Mouse (Mus musculus): ENCODE results near the gene Ifitm10. TPM values are rescaled to one million over a fixed set of nuclear protein-coding genes. Genes with fewer than 3 reads are reported as not detected.
"Not testable (repeated sequence)": the region's sequence is repeated elsewhere in the genome, so short reads cannot be mapped to it uniquely, and the experiment has no call there.

The Ifitm10 gene
- polyA plus RNA-seq, 1 experiment from 2014 or later: 0.63 TPM

DNA sequence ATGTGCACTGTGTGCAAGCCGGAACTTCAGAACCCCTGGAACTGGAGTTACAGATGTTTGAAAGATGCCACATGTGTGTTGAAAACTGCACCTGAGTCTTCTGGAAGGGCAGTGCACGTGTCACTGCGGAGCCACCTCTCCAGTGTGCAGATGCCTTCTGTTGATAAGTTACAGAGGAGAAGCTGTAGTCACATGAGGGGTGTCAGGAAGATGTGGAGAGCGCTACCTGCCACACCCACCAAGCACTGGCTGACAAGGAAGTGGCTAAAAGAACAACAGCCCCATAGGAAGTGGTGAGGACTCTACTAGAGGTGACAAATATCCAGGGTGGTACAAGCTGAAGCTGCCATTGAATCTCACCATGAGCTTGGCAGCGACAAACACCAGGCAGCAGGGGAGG is 19.7 kb downstream of the Ifitm10 start:
- no peaks in the 10 kb centered on the region; the same call in none of the 2 replicates for H3K27me3 ChIP-seq
- 76% methylated on average over 5 of the region's 5 CpGs for WGBS
- H3K4me2 ChIP-seq (replicated peaks): no peak overlapping the region
- no peak overlapping the region for H3K4me3 ChIP-seq
- no peak overlapping the region for H3K27ac ChIP-seq (replicated peaks)
- H3K9me3 ChIP-seq: no peaks in the 10 kb centered on the region
- ATAC-seq (ENCODE audit: low FRiP score, low read depth): no peak
- peaks cover 14% of the 10 kb centered on the region for H3K4me1 ChIP-seq
- no peaks in the 10 kb centered on the region for H3K36me3 ChIP-seq
- H3K9ac ChIP-seq (replicated peaks): no peak overlapping the region

DNA sequence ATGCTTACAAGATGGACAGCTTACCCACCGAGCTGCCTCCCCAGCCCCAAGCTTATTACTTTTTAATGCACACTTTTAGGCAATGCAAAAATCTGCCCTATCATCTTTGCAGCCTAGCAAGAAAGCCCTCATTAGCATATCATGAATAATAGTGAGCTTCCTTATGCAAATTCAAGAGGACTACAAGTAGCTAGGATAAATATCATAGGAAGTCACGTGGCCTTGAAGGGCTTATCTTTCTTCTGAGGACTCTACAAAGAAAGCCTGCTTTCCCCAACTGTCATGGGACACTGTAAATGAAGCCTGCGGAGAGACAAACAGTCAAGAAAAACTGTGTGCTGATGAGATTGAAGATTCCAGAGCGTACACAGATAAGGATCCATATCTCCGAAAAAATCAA is 22.0 kb downstream of the Ifitm10 start:
- Histone ChIP-seq H3K4me1 (peaks cover 14% of the 10 kb centered on the region), H3K27me3 (no peaks in the 10 kb centered on the region; the same call in 1 of the 2 replicates), H3K9me3 (no peaks in the 10 kb centered on the region), H3K4me3 (no peak overlapping the region), H3K9ac (replicated peaks) (no peak overlapping the region), H3K27ac (replicated peaks) (peak overlapping the region; percentile 47), H3K36me3 (no peaks in the 10 kb centered on the region), H3K4me2 (replicated peaks) (no peak overlapping the region)
- 71% methylated on average over 5 of the region's 5 CpGs for WGBS
- no peak for ATAC-seq (ENCODE audit: low FRiP score, low read depth)

DNA sequence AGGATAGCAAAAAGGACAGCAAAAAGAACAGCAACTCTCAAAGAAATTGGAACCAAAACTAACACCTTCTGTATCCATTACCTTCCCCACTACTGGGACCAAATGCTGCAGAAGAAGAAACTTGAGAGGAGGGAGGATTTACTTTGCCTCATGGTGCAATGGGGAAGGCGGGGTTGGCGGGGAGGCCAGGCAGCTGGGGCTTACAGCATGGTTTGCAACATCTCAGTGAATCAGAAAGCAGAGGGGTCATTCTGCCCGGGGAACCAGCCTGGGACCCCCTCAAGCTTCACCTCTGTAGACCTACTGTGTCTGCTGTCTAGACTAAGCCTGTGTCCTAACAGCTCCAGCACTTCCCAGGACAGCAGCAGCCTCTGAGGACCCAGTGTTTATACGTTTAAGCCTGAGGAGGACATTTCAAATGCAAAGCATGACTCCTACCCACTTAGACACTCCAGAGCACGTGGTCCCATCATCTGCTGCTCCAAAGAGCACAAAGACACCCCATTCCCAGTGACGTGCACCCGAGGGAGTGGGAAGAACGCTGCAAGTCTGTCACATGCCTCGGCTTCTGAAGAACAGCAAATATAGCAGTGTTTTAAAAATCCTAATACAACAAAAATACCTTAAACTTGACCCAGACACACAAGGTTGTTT is 24.1 kb downstream of the Ifitm10 start:
- 0 out of 2 replicates have a peak overlapping the region, but pooled peaks have one; percentile 15 for H3K9ac ChIP-seq (replicated peaks)
- H3K4me3 ChIP-seq: no peak overlapping the region
- peaks cover 14% of the 10 kb centered on the region for H3K4me1 ChIP-seq
- H3K27me3 ChIP-seq: no peaks in the 10 kb centered on the region
- WGBS: 24% methylated on average over 9 of the region's 9 CpGs
- H3K27ac ChIP-seq (replicated peaks): peak overlapping the region; percentile 52; the same call in 1 of the 2 replicates
- no peaks in the 10 kb centered on the region for H3K9me3 ChIP-seq
- H3K4me2 ChIP-seq (replicated peaks): peak overlapping the region; percentile 19; the same call in 1 of the 2 replicates
- ATAC-seq (ENCODE audit: low FRiP score, low read depth): peak; percentile 68; the same call in 1 of the 2 replicates
- no peaks in the 10 kb centered on the region for H3K36me3 ChIP-seq

DNA sequence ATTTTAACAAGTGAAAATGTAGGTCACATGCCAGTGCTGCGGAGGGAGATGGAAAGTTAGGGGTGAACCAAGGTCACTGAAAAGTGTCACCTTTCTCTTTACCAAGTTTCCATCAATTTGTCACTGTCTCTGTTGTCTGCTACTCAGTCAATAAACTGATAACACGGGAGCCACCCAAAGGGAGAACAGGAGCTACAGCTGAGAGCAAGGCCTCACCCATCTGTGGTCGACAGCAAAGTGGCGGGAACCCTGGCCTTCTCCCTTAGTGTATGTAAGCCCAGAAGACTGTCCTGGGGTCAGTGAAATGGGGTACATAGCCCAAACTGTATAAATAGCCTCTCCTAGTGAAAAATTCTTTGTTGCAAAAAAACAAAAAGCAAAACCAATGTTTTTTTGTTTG is 26.0 kb downstream of the Ifitm10 start:
- peaks cover 14% of the 10 kb centered on the region for H3K4me1 ChIP-seq
- no peak overlapping the region for H3K9ac ChIP-seq (replicated peaks)
- H3K4me2 ChIP-seq (replicated peaks): no peak overlapping the region
- H3K36me3 ChIP-seq: no peaks in the 10 kb centered on the region
- no peak for ATAC-seq (ENCODE audit: low FRiP score, low read depth)
- no peaks in the 10 kb centered on the region for H3K27me3 ChIP-seq
- H3K4me3 ChIP-seq: no peak overlapping the region
- WGBS: 86% methylated on average over 4 of the region's 4 CpGs
- H3K27ac ChIP-seq (replicated peaks): no peak overlapping the region
- no peaks in the 10 kb centered on the region for H3K9me3 ChIP-seq

DNA sequence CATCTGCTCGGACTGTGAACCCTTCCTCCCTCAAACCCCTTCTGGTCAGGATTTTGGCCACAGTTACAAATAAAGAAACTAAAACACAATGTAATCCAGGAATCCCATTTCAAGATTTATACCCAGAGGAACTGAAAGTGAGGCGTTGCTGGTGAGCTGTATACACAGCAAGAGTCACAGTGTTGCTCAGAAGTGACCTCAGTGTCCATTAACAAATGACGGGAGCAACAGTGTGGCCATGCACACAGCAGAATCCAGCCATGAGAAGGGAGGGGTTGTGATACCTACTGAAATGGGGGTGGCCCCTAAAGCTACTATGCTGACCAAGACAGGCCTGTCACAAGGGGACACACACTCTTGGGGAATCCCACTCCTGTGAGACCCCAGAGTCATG is 31.3 kb downstream of the Ifitm10 start:
- 80% methylated on average over 3 of the region's 3 CpGs for WGBS
- ATAC-seq (ENCODE audit: low FRiP score, low read depth): no peak
- H3K36me3 ChIP-seq: no peaks in the 10 kb centered on the region

DNA sequence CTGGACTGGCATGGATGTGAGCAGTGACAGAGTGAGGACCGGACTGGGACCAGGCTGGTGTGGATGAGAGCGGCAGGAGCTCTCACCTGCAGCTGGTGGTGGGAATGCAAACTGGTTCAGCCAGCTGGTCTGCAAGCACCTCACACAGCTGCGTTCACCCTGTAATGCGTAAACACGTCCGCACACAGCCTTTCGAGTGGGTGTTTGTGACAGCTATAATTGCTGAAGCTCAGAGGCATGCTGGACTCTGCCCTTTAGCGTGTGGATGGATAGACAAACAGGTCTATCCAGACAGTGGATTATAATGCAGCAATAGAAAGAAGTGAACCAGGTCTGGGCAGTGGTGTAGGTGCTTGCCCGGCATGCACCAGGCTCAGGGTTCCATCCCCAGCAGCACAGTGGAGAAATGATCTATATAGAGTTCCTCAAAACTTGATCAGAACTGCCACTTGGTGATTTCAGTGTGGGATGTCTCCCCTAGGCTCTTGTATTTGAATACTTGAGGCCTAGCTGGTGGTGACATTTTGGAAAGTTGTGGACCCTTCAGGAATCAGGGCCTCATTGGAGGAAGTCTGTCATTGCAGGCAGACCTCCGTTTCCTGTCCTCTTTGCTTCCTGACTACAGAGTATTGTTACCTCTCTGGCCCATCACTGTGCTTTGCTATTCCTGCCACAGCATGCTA is 31.8 kb downstream of the Ifitm10 start:
- no peak for ATAC-seq (ENCODE audit: low FRiP score, low read depth)
- H3K36me3 ChIP-seq: no peaks in the 10 kb centered on the region
- WGBS: 85% methylated on average over 10 of the region's 10 CpGs
- H3K4me1 ChIP-seq: no peaks in the 10 kb centered on the region
- H3K9ac ChIP-seq (replicated peaks): no peak overlapping the region
- H3K27me3 ChIP-seq: no peaks in the 10 kb centered on the region
- H3K4me3 ChIP-seq: no peak overlapping the region
- no peaks in the 10 kb centered on the region for H3K9me3 ChIP-seq
- H3K27ac ChIP-seq (replicated peaks): no peak overlapping the region
- H3K4me2 ChIP-seq (replicated peaks): no peak overlapping the region

More for the DNA sequence above, 31.3 kb downstream of the Ifitm10 start:
- no peaks in the 10 kb centered on the region for H3K27me3 ChIP-seq
- no peak overlapping the region for H3K9ac ChIP-seq (replicated peaks)
- H3K4me2 ChIP-seq (replicated peaks): no peak overlapping the region
- no peaks in the 10 kb centered on the region for H3K4me1 ChIP-seq
- no peak overlapping the region for H3K4me3 ChIP-seq
- H3K9me3 ChIP-seq: no peaks in the 10 kb centered on the region
- no peak overlapping the region for H3K27ac ChIP-seq (replicated peaks)

DNA sequence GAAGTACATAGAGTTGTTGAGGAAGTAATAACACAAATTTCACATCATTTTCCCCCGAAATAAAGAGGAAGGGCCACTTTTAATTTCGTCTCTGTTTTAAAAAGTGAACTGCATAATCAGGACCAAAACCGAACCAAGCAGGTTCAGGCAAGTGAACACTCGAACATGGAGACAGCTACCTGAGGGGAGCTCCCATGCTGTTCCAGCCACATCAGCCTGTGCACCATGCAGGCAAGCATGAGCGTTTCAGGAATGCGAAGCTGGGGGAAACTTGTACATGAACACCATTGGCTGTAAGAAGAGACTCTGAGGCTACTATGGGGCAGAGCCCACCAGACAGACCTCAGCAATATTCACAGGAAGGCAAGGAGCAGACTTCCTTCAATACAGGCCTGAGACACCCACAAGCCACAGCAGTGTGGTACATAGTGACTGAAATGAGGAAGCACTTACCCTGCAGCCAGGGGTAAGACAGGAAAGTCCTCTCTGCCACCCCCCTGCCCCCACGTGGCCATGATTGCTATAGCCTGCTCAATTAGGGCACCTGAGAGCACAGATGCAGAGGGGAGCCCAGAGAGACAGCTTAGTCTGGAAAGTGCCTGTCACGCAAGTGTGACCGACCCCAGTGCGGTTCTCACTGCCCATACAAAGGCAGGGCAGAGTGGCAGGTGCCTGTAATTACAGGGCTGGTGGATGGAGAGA is 33.1 kb downstream of the Ifitm10 start:
- no peak overlapping the region for H3K4me2 ChIP-seq (replicated peaks)
- H3K4me1 ChIP-seq: no peaks in the 10 kb centered on the region
- H3K27me3 ChIP-seq: no peaks in the 10 kb centered on the region; the same call in 1 of the 2 replicates
- no peak overlapping the region for H3K27ac ChIP-seq (replicated peaks)
- no peak for ATAC-seq (ENCODE audit: low FRiP score, low read depth)
- H3K9ac ChIP-seq (replicated peaks): no peak overlapping the region
- 59% methylated on average over 10 of the region's 10 CpGs for WGBS
- no peak overlapping the region for H3K4me3 ChIP-seq
- no peaks in the 10 kb centered on the region for H3K9me3 ChIP-seq
- H3K36me3 ChIP-seq: no peaks in the 10 kb centered on the region

DNA sequence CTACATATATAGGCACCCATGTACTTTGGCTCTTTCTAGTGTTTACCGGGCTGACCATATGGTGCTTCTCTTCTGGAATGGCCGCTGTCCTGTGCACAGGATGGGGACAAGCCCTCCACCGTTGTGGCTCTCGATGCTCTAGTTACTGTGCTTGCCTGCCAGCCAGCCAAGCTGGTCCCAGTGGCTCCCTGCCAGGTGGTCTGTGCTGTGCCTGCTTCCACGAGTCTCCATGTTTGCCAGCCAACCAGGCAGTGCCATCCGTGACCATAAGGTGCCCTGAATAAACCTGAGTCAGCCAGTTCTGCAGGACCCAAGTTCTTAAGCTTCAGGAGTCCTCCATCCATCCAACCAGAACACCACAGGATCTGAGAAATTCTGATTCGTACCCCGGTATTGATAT is 38.4 kb downstream of the Ifitm10 start:
- Histone ChIP-seq H3K4me1 (no peaks in the 10 kb centered on the region), H3K4me2 (replicated peaks) (no peak overlapping the region), H3K9ac (replicated peaks) (0 out of 2 replicates have a peak overlapping the region, but pooled peaks have one; percentile 15), H3K27ac (replicated peaks) (no peak overlapping the region), H3K9me3 (no peaks in the 10 kb centered on the region), H3K36me3 (no peaks in the 10 kb centered on the region), H3K27me3 (peaks cover 7% of the 10 kb centered on the region), H3K4me3 (no peak overlapping the region)
- 80% methylated on average over 8 of the region's 8 CpGs for WGBS
- ATAC-seq (ENCODE audit: low FRiP score, low read depth): no peak

DNA sequence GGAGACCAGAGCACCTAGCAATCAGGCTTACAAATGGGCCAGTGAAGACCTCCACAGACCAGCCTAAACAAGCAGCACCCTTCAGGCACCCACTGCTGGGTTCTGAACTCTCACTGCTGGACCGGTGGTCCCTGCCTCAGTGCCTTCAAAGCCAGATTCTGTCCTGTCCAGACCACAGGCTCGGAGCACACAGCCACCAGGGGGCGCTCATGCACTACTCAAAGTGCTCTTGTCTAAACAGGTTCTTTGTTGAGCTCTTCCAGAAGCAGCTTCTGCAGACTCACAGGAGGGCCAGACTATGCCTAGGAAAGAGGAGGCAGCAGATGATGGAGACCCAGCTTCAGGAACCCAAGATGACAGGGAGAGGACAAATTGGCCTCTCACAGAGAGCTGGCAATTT is 39.3 kb downstream of the Ifitm10 start:
- Histone ChIP-seq H3K9ac (replicated peaks) (no peak overlapping the region; the same call in 1 of the 2 replicates), H3K9me3 (no peaks in the 10 kb centered on the region), H3K36me3 (no peaks in the 10 kb centered on the region), H3K4me1 (no peaks in the 10 kb centered on the region), H3K4me3 (no peak overlapping the region), H3K27me3 (peaks cover 7% of the 10 kb centered on the region), H3K27ac (replicated peaks) (no peak overlapping the region), H3K4me2 (replicated peaks) (no peak overlapping the region)
- ATAC-seq (ENCODE audit: low FRiP score, low read depth): peak; percentile 73
- WGBS: 7% methylated on average over 3 of the region's 3 CpGs

DNA sequence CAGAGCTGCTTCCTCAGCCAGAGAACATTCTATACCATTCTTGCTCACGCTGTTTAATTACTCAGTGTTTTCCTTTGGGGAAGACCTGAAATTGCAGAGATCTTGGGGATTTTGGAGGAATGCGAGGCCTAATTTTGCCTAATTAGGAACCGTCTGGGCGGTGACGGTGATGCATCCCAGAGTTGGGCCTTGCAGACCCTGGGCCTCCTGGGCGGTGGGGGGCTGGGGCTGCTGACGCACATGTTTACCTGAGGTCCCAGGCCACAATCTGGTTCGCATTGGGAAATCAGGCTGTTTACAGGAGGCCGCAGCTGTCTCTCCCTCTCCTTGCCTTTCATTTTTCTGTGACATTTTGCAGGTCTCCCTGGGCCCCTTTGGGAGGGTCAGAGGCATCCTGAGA is 40.8 kb downstream of the Ifitm10 start:
- not testable (repeated sequence) for H3K9ac ChIP-seq (replicated peaks); H3K4me1 ChIP-seq; H3K9me3 ChIP-seq; H3K27me3 ChIP-seq; H3K4me2 ChIP-seq (replicated peaks); H3K27ac ChIP-seq (replicated peaks); ATAC-seq (ENCODE audit: low FRiP score, low read depth); H3K4me3 ChIP-seq; H3K36me3 ChIP-seq
- WGBS: 86% methylated on average over 2 of the region's 9 CpGs

DNA sequence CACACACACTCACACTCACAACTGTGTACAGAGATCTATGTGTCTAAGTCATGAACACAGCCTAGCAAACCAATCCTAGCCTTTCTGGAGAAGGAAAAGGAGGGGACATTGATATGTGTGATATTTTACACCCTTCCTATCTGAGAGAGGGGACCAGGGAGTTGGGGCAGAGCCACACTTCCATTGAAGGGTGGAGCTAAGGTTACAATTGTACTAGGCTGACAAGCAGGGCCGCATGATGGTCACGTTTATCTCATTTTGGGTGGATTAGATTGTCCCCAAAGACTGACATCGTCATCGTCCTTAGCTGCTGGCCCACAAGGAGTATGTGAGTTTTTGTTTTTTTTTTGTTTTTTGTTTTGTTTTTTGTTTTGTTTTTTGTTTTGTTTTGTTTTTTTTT is 42.3 kb downstream of the Ifitm10 start:
- Histone ChIP-seq H3K9me3 (no peaks in the 10 kb centered on the region), H3K27ac (replicated peaks) (no peak overlapping the region), H3K9ac (replicated peaks) (no peak overlapping the region), H3K4me2 (replicated peaks) (no peak overlapping the region), H3K27me3 (peaks cover 7% of the 10 kb centered on the region), H3K36me3 (no peaks in the 10 kb centered on the region), H3K4me1 (no peaks in the 10 kb centered on the region), H3K4me3 (no peak overlapping the region)
- WGBS: 90% methylated on average over 4 of the region's 4 CpGs
- ATAC-seq (ENCODE audit: low FRiP score, low read depth): no peak

DNA sequence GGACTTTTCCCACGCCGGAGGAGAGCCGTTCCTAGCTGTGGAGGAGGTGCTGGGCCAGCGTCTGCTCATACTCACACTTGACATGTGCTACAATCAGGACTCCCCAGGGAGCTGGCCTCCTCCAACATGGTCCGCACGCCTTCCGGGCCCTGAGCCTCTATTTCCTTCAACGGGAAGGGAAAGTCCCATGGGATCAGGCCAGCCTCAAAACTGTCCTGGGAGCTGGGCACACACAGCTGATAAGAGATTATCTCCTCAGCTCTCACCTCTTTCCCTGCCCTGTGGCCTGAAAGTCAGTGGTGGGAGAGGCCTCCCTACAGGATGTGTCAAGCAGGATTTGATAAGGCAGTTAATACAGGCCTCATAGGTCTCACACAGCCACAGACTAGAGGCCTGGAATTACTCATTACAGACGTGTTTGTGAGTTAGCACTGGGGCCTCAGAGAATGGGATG is 43.3 kb downstream of the Ifitm10 start:
- Histone ChIP-seq H3K4me1 (no peaks in the 10 kb centered on the region), H3K36me3 (no peaks in the 10 kb centered on the region), H3K9me3 (no peaks in the 10 kb centered on the region), H3K4me3 (no peak overlapping the region), H3K27me3 (peaks cover 7% of the 10 kb centered on the region), H3K27ac (replicated peaks) (no peak overlapping the region), H3K4me2 (replicated peaks) (no peak overlapping the region), H3K9ac (replicated peaks) (no peak overlapping the region)
- ATAC-seq (ENCODE audit: low FRiP score, low read depth): no peak
- WGBS: 81% methylated on average over 9 of the region's 9 CpGs

Data from midbrain, embryonic 12.5 days (tissue).